Mouse (Mus musculus) urinary bladder, postnatal 14 days (tissue): ENCODE data around the gene Afap1.

Source experiments
- DNase-seq: peaks from one replicate; pipeline ENCODE4 v3.0.0; 2021; ENCODE audit warnings: low spot score

Afap1 gene

DNA sequence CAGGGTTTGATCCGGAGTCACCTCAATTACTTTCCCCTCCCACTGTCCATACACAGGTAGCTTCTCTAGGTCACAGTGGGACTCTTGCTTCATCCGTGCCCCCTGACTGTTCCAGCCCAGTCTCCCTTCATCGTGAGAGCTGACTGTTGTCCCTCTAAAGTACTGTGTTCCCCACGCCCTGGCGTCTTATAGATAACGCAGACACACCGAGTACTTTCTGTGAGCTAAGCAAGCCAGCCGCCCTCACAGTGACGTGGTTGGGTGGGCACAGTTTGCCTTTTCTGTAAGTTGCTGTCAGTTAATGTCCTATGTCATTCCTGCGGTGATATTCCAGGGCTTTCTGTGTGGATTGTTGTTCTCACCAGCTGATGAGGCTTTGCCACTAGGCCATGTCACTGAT, 39.9 kb downstream of the Afap1 start:
- DNase-seq, result no peak

DNA sequence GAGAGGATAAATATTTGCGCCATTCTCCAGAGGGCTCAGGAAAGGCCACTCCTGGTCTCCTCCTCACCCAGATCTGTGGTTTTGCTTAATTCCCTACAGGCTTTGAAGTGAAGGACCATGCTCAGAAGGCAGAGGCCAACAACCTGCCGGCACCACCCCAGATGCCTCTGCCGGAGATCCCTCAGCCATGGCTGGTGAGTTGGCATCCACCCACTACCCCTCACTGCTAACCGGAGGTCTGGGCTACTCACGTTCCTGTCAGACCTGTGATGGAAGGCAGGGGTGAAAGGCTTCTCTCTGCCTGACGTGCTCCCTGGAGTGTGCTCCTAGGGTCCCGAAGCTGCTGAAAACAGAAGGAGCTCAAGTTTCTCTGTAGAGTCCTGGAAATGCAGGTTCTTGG, 42.8 kb downstream of the Afap1 start:
- no peak for DNase-seq

DNA sequence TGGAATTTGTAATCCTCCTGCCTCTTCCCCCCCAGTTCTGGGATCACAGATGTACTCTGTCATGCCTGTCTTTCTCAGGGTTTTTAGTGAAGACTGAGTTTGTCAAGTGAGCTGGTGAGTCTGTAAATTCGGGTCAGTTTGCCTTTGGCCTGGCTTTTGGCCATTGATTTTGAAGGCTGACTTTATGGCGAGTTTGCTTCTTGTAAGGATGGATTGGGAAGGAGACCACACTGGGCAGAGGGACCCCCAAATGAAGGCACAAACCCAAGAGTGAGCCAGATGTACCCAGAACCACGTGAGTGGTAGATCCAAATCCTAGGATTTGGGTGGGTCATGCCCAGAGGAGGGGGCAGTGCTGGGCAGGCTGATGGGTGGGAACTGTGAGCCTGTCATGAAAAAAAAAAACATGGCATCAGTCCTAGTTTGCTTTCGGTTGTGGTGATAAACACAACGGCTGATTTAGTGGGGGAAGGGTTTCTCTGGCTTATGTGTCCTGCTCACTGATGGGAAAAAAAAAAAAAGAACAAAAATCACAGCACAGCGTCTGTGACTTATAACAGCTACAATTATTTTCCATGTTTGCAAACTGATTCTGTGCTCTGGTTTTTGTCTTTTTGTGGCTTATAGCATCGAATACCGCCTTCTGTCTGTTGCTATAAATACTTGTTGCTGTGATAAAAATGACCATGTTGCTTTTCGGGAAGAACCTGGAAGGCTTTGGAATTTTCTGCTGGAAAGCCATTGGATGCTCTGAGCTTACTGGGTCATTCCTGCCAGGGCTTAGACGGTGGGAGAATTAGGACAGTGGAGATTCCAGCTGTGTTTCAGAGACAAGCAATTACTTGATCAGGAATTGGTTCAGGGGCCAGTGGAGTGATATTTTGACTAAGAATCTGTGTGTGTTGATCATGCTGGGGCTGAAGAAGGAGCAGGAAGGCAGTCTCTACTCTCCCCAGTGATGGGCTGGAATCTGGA, 45.4 kb downstream of the Afap1 start:
- DNase-seq, result no peak

DNA sequence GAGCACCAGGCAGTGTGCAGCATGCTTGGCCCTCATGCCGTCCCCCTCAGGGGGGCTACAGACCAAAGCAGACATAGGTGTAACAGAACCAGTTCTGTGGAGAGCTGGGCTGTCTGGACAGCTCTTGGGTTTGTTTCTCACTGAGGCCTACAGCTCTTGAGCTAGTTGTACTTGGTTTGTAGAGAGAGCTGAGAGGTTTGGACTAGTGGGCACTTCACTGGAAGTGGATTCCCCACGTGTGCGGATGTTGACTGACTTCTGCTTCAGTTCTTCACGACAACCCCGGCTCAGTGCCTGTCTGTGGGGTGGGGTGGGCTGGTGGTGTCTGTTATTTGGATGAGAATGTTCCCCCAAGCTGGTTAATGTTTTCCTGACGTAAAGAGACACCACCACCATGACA, 46.8 kb downstream of the Afap1 start:
- DNase-seq, result no peak

DNA sequence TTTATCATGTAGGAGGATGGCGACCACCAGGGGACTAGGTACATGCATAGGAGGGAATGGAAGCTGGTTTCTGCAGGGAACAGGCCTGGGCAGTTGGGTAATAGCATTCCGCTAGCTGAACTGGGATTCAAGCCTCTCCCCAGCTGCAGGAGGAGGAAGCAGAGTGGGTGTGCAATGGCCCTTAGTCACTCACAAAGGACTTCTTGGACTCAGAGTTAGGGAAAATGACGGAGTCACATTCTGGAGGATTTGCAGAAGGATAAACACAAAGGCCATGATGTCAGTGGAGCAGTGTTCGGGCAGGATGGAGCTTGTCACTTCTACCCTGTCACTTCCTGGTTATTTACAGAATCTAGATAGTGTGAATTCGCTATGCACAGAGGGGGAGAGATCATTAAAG, 50.4 kb downstream of the Afap1 start:
- DNase-seq, result peak; percentile 36

DNA sequence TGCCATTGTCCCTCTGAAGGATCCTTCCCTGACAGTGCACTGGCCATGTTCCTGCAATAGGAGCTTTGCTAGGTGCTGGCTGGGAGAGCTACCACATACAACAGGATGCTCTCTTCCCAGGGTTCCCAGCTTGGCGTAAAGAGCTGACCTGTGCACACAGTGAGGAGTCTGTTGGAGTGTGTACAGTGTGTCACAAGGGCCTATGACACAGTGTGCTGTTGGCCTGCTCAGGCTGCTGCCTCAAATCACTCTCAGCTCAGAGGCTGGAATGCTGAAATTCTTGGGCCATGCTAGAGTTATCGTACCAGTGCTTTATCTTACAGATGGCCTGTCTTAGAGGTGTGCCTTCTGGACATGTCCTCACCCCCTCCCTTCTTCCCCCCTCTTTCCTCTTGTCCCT, 53.7 kb downstream of the Afap1 start:
- DNase-seq, result no peak

DNA sequence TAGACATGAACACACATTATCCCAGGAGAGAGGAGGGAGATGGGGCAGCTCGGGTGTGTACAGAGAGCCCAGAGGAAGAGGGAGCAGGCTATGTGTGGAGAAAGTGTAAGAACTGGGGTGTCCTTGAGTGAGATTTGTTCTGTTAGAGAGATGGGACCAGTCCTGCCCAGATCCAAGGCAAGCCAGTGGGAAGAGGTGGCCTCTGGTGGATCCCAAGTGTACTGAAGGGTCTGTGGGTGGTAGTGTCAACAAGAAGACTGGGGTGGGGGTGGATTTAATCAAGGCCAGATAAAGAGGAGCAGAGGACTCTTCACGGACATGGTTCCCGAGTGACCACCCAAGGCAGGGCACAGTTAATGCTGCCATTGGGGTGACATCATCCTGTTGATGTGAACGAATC, 54.3 kb downstream of the Afap1 start:
- DNase-seq, result no peak

DNA sequence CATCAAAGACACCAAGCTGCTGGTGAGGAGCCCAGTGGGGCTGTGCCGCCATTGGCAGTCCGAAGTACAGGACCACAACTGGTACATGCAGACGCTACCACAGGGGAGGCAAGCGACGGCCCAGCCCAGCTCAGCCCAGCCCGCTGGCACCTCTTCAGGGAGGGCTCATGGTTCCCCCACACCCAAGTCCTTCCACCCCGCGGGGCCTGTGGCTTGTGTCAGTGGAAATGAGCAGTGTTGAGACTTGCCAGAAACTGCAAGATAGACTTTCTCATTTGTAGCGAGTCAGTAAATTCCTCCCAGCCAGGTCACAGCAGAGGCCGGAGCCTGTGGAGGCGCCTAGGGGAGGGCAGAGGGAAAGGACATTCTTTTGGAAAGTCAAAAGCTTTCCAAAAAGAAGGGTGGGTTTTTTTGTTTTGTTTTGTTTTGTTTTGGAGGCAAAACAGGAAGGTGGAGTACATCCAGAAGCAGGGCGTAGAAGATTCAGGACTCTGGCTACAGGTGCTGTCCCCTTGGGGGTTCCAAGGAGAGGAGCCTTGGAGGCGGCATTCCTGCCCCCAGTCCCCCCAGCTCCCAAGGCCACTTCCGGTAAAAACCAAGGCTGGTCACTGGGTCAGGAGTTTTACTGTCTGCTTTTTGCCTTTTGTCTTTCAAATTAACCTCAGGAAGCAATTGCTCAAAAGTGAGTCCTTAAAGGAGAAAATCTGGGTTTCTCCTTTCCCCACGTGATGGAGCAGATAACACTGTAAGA, 55.3 kb downstream of the Afap1 start:
- peak; percentile 22 for DNase-seq

DNA sequence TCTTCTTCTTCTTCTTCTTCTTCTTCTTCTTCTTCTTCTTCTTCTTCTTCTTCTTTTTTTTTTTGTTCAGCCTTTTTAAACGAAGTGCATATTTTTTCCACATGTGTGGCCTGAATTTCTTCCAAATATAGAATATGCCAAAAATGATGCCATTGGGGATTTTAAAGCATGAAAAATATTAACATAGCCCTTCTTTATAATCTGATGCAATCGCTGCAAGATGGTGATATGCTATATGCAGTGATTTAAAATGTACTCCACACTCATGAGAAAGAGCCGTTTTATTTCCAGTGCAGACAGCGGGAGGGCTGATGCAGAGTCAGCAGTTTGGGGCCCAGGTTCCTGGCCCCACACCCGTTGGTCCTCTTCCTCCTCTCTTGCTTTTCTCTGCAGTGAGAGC, 55.9 kb downstream of the Afap1 start:
- no peak for DNase-seq

DNA sequence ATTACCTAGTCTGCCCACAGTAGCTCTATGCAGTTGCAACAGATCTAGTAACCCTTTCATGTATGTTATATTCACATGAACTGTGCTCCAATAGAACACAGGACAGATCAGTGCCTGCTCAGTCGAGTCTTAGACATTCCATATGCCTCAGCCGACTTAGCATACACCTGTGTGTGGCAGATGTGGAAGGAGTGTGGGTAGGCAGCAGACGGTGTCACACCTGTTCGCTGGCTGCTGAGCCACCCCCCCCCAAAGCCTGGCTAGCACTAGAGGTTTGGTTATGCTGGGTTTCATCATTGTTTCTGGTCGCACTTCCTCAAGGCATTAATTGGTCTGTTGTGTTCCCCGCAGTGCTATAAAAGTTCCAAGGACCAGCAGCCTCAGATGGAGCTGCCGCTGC, 57.4 kb downstream of the Afap1 start:
- no peak for DNase-seq

DNA sequence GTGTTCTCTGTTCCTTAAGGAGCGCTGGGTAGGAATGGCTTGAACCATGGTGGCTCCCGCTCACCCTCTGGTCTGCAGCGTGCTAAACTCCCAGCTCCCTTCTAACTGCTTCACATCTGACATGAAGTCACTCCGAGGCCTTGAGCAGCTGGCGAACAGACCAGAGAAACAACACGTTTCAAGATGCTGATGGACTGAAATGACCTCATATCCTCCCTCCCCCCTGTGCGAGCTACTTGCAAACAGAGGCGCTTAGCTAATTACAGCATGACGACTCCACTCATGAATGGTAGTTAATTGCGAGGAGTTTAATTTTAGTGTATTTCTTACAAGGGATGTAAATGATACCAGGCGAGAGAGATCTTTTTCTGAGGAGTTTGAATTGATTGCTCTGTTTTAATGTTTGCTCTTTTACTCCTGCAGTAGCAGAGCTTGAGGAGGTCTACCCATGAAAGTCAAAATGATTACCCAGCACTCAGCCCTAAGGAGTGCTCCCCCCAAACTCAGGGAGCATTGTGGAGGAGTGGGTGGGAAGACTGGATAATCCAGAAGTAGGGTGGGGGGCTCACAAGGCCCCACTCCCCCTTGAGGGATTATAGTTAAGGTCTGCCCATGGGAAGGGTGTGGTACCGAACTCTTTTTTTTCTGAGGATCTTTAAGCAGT, 61.1 kb downstream of the Afap1 start:
- DNase-seq, result no peak

DNA sequence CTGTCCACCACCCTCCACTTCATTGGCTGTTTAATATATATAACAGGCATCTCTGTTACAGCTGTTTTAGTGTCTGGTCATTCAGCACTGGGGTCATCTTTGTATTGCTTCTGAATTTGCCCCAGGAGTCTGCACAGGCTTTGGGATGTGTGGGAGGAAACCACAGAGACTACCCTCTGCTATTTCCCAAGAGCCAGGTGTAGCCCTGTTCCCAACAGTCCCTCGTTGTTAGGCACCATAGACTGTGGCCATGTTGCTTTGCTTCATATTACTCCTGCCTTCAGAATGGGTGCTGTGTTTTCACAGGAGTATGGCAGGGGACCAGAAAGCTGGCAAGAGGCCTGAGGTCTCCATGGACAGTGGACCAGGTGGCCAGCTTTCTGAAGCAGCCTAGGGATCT, 63.1 kb downstream of the Afap1 start:
- no peak for DNase-seq

DNA sequence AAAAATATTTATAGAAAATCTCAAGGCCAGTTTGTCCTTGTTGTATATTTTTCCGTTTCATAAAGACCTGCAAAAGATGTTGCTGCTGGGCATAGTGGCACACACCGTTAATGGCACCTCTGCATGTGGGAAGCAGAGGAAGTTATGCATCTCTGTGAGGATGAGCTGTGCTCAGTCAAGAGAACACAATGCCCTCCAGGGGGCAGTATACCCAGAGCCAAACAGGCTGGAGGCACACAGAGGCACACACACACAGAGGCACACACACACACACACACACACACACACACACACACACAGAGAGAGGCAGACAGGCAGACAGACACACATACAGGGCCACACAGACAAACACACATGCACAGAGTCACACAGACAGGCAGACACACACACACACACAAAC, 65.6 kb downstream of the Afap1 start:
- no peak for DNase-seq

DNA sequence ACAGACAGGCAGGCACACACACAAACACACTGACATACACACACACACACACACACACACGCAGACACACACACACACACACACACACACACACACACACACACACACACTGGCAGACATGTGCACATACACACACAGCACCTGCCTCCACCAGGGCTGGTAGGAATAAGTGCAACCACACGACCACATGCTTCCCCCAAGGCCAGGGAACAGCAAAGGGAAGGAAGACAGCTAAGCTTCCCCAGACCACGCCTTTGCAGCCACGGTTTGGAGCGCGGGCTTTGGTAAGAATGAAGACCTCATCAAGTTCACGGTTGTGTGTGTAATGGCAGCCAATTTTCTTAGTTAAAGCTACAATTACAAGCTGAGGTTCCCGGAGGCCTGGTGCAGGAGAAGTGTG, 67.0 kb downstream of the Afap1 start:
- DNase-seq, result no peak

DNA sequence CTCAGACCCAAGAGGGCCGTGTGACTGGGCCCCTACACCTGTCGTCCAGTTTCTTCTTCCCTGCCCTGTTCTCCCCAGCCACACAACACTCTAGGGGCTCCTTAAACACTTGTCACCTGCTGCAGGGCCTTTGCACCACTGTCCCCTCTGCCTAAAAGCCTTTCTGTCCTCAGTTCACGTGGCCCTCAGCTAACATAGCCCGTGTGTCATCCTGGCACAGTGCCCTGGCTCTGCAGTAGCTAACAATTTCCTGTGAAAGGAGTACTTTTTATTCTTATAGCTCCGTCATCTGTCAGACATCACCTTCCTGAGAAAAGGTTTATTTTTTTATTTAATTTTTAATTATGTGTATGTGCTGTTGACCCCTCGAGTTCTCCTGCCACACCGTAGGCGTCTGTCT, 68.2 kb downstream of the Afap1 start:
- no peak for DNase-seq

DNA sequence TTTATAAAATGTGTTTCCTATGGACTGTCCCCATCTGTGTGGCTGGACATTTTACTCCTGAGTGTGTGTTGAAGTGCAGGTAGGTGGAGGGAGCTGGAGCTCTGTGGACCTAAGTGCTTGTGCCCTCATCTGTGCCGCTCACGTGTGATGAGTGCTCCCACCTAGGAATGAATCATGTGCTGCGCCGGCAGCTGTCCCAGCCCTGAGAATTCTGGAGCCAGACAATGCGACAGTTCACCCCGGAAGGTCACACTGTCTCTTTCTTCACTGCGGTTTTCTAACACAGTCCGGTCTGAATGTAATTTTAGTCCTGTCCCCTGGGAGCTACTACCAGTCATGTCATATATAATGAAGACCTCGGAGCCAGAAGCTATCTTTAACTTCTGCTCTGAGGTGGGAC, 70.5 kb downstream of the Afap1 start:
- DNase-seq, result no peak

DNA sequence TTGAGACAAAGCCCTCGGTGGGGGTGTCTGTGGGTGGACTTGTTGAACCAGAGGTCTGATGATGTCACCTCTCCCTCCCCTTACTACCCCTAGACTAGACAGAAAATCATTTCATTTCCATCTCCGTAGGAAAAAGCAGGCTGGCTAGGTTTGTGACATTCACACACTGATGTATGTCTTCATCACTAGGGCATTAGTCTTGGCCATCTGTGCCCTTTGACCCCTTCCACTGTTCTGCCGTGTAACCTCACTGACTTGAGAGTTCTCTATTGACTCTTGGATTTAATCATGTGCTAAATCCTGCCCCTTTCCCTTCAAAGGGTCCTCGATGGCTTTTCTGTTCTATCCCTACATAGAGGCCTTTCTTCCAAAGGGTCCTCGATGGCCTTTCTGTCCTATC, 71.9 kb downstream of the Afap1 start:
- no peak for DNase-seq

DNA sequence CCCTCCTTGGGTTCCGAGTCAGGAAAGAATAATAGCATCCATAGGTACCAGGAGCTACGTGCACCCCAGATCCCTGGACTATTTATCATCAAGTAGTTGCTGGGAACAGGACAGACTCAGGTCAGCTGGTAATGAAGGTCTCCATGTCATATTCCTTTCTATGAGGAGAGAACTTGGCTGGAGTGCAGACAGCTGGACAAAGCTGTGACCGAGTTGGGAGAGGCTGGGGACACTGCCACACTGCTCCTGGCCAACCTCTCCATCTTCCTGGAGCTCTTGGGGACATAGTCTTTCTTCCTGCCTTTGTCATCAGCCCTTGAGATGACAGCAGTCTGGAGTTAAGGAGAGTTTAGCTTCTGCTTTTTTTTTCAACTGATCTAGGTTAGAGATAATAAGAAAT, 76.7 kb downstream of the Afap1 start:
- DNase-seq, result no peak

DNA sequence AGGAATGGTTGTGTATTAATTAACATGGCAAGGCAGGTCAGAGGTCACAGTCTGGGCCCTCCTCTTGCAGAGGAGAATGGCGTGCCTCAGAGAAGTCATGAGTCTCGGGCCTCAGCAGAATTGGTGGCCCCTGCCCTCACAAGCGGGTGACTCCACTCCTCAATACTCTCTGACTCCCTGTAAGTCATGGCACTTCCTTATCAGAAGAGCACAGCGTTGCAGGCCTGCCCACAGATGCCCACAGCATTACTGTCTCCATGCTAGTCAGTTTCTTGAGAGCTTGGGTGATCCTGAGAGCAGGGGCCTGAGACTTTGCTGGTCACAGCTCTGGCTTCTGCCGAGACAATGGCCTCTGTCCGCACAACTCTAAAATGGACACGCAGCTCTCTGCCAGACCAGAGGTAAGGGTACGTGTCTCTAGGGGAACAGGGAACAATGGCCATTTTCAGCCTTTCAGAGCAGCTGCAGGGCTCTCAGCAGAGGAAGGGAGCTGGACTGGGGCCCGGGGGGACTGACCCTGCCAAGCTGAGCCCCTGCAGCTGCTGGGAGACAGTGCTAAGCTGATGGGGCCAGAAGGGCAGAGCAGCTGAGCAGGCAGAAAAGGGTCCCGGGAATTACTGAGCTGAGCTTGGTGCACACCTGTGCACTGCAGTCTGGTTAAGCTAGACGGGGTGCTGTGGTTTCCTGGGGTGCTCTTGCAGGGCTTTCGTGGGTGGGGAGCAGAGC, 77.4 kb downstream of the Afap1 start:
- DNase-seq, result peak; percentile 52

DNA sequence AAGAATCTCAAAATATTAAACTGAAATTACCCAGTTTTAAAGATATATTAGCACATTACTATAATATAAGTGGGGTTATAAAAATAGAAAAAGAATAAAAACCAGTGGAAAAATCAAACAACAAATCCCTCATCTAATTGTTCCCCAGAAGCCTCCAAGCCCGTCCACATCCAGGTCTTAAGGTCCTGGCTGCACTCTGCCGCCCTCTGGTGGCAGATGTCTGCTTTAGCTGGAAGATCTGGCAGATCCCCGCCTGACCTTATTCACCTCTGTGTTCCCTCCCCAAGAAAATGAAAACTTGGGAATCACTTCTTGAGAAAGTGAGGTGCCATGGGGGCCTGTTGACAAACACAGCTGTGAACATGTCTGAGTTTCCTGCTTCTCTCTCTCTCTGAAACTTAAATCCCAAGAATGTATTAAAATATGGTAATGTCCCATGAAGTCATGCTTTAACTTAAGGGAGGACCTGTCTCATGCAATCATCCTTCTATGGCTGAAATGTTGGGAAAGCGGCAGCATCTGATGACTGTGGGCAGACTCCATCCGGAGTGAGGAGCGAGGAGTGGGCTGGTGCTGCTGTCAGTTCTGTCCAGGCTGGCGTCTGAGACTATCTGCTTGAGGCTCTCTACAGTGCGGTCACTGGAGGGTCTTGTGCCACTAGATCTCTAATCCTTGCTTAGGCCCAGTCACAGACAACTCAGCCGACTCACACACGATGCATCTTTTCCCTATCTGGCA, 78.9 kb downstream of the Afap1 start:
- DNase-seq, result peak; percentile 81

DNA sequence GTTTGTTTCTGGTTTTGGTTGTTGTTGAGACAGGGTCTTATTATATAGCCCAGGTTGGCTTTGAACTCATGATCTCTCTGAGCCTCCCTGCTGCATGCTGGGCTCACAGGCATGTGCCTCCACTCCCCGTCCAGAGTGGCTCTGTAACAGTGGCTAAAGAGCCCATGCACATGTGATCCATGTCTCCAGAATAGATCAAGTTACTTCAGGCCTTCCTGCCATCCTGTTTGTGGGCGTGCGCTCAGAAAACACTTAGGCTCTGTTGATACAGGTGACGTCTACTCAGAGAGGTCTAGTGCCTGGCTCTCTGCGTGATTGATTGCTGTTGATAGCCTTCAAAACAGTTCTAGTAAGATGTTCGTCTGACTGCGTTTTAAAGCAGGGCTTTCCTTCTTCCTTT, 79.6 kb downstream of the Afap1 start:
- no peak for DNase-seq
